Mouse (Mus musculus) cerebellum, adult 11 months (tissue): ENCODE measurements around the gene Mettl16.
"Not testable (repeated sequence)": the region's sequence is repeated elsewhere in the genome, so short reads cannot be mapped to it uniquely, and the experiment has no call there.

Experiments
- DNase-seq: peaks from one replicate; pipeline ENCODE4 v3.0.0; 2022

The Mettl16 gene

GRCm38 (mm10) chr11:74792874-74793273, 22.2 kb downstream of the Mettl16 start:
- DNase-seq: no peak

GRCm38 (mm10) chr11:74800658-74801057, 30.0 kb downstream of the Mettl16 start:
- no peak for DNase-seq

GRCm38 (mm10) chr11:74804081-74804627, 33.5 kb downstream of the Mettl16 start:
- DNase-seq: no peak

- no peak for DNase-seq
Observed at GRCm38 (mm10) chr11:74807246-74807882, 36.7 kb downstream of the Mettl16 start.

- no peak for DNase-seq
Observed at GRCm38 (mm10) chr11:74808251-74808853, 37.7 kb downstream of the Mettl16 start.

GRCm38 (mm10) chr11:74810134-74810533, 39.5 kb downstream of the Mettl16 start:
- no peak for DNase-seq

- not testable (repeated sequence) for DNase-seq
Observed at GRCm38 (mm10) chr11:74811027-74811426, 40.4 kb downstream of the Mettl16 start.

- no peak for DNase-seq
Observed at GRCm38 (mm10) chr11:74811538-74811937, 40.9 kb downstream of the Mettl16 start.

- no peak for DNase-seq
Observed at GRCm38 (mm10) chr11:74815795-74816194, 45.2 kb downstream of the Mettl16 start.

GRCm38 (mm10) chr11:74820921-74821320, 50.3 kb downstream of the Mettl16 start:
- DNase-seq: no peak

GRCm38 (mm10) chr11:74821463-74821862, 50.8 kb downstream of the Mettl16 start:
- DNase-seq: peak; percentile 14

- no peak for DNase-seq
Observed at GRCm38 (mm10) chr11:74822746-74823440, 52.3 kb downstream of the Mettl16 start.

- DNase-seq: no peak
Observed at GRCm38 (mm10) chr11:74826151-74826550, 55.5 kb downstream of the Mettl16 start.

GRCm38 (mm10) chr11:74826702-74827101, 56.1 kb downstream of the Mettl16 start:
- no peak for DNase-seq

- no peak for DNase-seq
Observed at GRCm38 (mm10) chr11:74827791-74828403, 57.3 kb downstream of the Mettl16 start.

- DNase-seq: no peak
Observed at GRCm38 (mm10) chr11:74828404-74828931, 57.8 kb downstream of the Mettl16 start.

- no peak for DNase-seq
Observed at GRCm38 (mm10) chr11:74828965-74829550, 58.4 kb downstream of the Mettl16 start.

- no peak for DNase-seq
Observed at GRCm38 (mm10) chr11:74829812-74830211, 59.2 kb downstream of the Mettl16 start.

GRCm38 (mm10) chr11:74830256-74831161, 59.9 kb downstream of the Mettl16 start, which contains the start of gene Mnt:
Gene Mnt, plus strand, starts transcription at chr11:74830920.
- DNase-seq: peak; percentile 99

- peak; percentile 60 for DNase-seq
Observed at GRCm38 (mm10) chr11:74831191-74831605, 60.6 kb downstream of the Mettl16 start.
